Mouse (Mus musculus) embryonic stem cell, embryonic (primary cell): ENCODE data around the gene 2010111I01Rik.

ENCODE experiments used
- CTCF ChIA-PET, 4 experiments: fragments of 300-600 bp in 2 of 4; fragments of 350-600 bp in 2 of 4; sonication (Branson Sonifier 250); formaldehyde crosslinking; loops; one replicate each; lab custom pipeline; 2022; ENCODE audit warnings: inconsistent platforms in 2 of 4; lab: Charles Lee
- POLR2A ChIA-PET, 4 experiments: fragments of 300-600 bp in 2 of 4; fragments of 350-600 bp in 2 of 4; sonication (Branson Sonifier 250); formaldehyde crosslinking; loops; one replicate each; lab custom pipeline; 2022; ENCODE audit warnings: antibody characterized with exemption in 4 of 4, inconsistent platforms in 1 of 4; lab: Charles Lee

The 2010111I01Rik gene

DNA sequence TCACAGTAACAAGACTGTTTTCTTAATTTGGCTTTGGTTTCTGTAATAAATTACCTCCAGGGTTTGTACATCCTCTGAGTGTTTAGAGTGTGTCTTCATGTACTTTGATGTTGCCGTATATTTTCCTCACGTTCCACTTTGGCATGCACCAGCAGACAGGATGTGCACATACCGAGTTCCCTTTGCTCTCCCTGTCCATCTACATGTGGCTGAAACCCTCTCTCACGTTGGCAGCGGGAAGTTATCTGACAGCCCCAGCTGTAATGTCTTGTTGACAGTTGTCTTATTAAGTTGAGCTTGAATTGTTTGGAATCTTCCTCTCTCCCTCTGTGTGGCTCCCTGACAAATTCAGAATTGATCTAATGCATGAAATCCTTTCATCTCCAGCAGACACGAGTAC is 74.6 kb downstream of the 2010111I01Rik start:
- ChIA-PET POLR2A (no interaction called here), CTCF (interaction anchor here in 2 of 4 experiments (0.6 kb wide), 2 partner anchors 10 to 19 kb away, joined by 3 to 4 read pairs; no protein-coding TSS in a partner anchor)

DNA sequence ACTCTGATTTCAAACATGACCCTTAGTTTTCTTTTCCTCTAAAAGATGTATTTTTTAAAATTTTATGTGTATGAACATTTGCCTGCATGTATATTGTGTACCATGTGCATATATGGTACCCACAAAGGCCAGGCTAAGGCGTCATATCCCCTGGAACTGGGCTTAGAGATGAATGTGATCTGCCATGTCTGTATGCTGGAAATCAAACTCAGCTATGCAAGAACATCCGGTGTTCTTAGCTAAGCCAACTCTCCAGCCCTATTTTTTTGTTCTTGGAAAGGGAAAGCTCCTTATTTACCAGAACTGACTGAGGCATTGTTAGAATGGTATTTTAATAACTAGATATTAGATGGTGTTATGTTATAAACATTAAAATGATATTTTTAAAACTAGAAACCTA is 75.2 kb downstream of the 2010111I01Rik start:
- ChIA-PET CTCF (interaction anchor here in 1 of 4 experiments (0.6 kb wide), 1 partner anchor 11 kb away, joined by 3 read pairs; no protein-coding TSS in a partner anchor), POLR2A (no interaction called here)

DNA sequence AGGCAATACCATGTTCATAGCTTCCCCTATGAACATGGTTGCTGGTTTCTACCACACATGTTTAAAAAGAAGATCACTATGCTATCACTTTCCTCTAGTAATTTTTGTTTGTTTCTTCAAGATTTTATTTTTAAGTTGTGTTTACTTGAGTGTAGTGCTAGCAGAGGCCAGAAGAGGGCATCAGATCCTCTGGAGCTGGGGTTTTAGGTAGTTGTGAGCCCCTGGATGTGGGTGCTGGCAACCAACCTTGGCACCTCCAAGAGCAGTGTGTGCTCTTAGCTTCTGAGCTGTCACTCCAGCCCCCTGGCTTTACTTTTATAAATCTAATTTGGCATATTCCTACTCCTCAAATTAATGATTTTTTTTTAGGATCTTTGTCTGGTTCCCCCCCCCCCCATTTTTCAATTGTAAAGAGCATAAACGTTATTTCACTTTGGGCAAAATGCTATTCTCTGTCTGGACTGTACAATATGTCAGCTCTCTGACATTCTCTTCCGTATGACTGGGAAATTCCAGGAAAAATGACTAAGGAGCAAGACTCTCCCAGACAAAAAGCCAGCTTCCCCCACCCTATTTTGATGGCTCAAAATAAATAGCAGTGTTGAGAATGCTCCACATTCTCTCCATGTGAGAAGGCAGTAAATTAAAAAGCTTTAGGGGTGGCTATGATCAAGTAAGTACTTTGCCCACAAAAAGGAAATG is 81.0 kb downstream of the 2010111I01Rik start:
- CTCF ChIA-PET, result interaction anchor here (0.6 to 2.3 kb wide), 17 partner anchors 49 to 472 kb away, joined by 3 to 10 read pairs (median 4); no protein-coding TSS in a partner anchor

DNA sequence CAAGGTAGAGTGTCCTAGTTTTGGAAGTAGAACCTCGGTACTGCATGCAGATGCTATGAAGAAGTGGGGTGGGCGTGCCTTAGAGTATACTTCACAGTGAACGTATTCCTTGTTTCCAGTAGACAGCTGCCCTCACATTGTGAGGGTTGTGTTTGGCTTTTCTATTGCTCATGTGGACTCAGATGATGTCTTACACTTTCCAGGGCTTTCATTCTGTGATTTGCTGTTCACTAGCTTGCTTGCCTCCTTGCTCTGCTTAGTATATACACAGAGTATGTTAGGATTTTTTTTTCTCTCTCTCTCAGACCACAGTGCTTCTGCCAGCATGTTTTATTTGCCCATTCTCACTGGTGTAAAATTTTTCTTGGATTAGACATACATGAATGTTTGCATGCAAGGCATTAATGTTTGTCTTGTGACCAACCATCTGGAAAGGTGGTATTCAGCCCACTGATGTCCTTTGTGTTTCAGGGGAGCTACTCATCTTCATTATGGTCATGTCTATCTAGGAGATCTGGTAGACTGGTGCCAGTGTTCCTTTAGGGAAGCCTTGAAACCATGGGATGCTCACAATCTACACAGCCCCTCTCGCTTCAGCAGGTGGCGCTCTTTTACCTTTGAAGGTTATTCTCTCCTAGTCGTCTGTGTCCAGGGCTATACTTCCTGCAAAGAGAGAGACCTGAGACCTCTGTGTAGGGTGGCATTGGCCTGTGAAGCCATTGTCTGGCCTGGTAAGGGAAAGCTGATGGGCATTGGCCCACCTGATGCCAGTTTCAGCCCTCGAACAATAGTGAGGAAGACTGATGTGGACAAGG is 81.7 kb downstream of the 2010111I01Rik start:
- ChIA-PET CTCF (interaction anchor here (0.6 to 3.0 kb wide), 16 partner anchors 48 to 472 kb away, joined by 3 to 13 read pairs (median 4); no protein-coding TSS in a partner anchor), POLR2A (interaction anchor here in 2 of 4 experiments (0.6 to 2.2 kb wide), 4 partner anchors 194 to 283 kb away, joined by 3 to 9 read pairs (median 4); no protein-coding TSS in a partner anchor)

More for the DNA sequence above, 81.0 kb downstream of the 2010111I01Rik start:
- POLR2A ChIA-PET, result interaction anchor here in 2 of 4 experiments (0.6 to 2.2 kb wide), 5 partner anchors 9 to 248 kb away, joined by 3 to 9 read pairs (median 3); no protein-coding TSS in a partner anchor

DNA sequence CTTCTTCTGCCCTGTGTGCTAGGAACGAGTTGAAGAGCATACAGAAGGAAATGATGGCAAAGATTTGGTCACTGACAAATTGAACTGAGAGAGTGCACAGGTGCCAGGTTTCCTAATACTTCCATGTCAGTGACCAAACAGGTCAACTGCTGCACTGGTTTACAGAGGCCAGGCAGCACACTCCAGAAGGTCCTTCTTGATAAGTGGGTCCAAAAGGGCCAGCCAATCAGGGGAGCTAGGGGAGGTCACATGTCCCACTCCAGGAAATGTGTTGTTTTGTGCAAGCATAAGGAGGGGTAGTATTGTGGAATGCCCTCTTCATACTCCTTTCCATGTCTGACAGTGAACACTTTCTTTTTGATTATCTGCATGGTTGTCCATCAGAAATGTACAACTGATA is 99.0 kb downstream of the 2010111I01Rik start:
- POLR2A ChIA-PET, result no interaction called here
- CTCF ChIA-PET, result no interaction called here

DNA sequence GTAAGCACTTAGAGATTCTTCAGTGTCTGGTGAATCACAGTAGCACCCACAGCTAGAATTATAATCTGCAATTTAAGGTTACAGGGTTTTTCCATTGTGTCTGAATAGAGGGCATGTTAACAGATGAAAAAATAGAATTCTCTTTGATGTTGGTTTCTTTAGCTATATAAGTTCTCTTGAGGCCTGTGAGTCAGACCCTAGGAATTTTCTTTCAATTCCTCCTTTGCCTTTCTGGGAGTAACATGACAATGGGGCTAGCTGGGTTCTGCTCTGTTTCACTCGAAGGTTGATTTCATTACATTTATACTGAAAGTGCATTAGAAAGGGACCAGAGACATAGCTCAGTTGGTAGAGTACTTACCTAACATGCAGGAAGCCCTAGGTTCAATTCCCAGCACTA is 101.9 kb downstream of the 2010111I01Rik start:
- ChIA-PET POLR2A (interaction anchor here in 1 of 4 experiments (1.6 kb wide), 1 partner anchor 28 kb away, joined by 4 read pairs; no protein-coding TSS in a partner anchor), CTCF (interaction anchor here in 1 of 4 experiments (0.5 to 0.6 kb wide), 2 partner anchors 19 to 109 kb away, joined by 3 to 8 read pairs; no protein-coding TSS in a partner anchor)

DNA sequence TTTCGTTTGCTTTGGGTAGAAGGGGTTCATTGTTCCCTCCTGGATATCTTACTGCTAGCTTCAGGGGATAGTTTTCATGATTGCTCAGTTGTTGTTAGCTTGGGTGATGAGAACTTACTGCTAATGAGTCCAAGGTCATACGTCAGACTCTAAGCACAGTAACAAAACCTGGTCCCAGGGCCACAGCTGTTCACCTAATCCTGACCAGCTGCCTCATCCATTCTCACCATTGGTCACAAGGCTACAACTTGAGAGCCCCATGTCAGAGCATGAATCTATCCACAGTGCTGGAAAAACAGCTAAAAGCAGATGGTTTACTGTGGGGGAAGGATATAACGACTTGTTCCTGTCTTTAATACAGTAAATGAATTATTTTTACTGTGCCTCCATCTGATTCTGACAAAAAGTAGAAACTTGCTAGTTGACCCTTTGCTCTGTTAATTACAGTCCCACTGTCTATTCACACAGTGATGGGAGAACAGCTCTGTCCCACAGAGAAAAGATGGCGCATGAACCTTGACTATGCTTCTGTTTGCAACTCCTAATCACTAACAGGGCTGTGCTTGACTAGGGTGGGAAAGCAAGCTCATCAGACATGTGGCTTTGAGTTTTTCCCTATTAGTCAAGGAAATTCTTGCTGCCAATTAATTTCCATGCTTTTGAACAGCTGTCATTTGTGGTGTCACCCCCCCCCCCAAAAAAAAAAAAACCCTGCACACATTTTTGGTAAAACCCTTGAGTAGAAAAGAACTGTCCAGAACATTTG is 103.9 kb downstream of the 2010111I01Rik start:
- CTCF ChIA-PET, result interaction anchor here in 1 of 4 experiments (1.0 kb wide), 1 partner anchor 263 kb away, joined by 3 read pairs; no protein-coding TSS in a partner anchor
- POLR2A ChIA-PET, result interaction anchor here in 1 of 4 experiments (0.7 kb wide), 1 partner anchor 157 kb away, joined by 3 read pairs; no protein-coding TSS in a partner anchor

DNA sequence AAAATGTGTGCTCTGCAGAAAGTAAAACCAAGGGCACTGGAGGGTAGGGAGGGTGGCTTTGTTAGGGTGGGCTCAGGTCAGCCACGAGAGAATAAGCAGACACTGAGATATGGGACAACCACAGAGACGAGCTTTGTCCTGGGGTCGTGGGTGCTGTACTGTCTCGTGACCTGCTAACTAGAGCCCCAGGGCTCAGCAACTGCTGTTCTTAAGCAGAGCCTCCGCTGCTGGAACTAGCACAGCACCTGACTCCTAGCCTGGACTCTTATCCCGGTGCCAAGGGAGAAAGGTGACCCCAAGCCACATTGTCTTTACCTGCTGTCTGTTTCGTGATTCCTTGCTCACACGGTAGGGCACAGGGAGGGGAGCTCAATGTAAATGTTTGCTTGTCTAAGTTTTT is 107.2 kb downstream of the 2010111I01Rik start:
- ChIA-PET POLR2A (interaction anchor here in 3 of 4 experiments (0.8 to 2.0 kb wide), 7 partner anchors 9 to 359 kb away, joined by 3 to 9 read pairs (median 3); no protein-coding TSS in a partner anchor), CTCF (interaction anchor here in 2 of 4 experiments (0.6 to 0.7 kb wide), 2 partner anchors 23 to 1029 kb away, joined by 3 read pairs; no protein-coding TSS in a partner anchor)

DNA sequence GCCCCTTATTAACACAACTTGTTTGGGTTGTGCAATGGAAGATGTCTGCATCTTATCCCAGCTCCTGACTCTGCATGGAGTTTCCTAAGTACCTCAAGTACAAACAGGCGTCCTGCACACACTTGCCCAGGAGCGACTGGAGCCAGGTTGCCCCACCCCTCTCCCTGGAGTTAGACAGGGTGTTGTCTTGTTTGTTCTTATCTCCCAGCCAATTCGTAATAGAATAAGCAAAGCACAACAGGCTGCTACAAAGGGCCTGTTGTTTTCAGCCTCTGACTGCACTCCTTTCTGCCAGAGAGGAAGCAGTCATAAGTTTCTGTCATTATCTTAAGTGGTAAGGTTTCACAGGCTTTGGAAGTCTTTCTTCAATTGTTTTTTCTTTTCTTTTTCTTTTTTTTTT is 107.7 kb downstream of the 2010111I01Rik start:
- POLR2A ChIA-PET, result interaction anchor here in 3 of 4 experiments (0.6 to 2.0 kb wide), 7 partner anchors 8 to 979 kb away, joined by 3 to 9 read pairs (median 4); no protein-coding TSS in a partner anchor
- CTCF ChIA-PET, result interaction anchor here in 2 of 4 experiments (0.6 to 0.7 kb wide), 2 partner anchors 22 to 1029 kb away, joined by 3 read pairs; no protein-coding TSS in a partner anchor

DNA sequence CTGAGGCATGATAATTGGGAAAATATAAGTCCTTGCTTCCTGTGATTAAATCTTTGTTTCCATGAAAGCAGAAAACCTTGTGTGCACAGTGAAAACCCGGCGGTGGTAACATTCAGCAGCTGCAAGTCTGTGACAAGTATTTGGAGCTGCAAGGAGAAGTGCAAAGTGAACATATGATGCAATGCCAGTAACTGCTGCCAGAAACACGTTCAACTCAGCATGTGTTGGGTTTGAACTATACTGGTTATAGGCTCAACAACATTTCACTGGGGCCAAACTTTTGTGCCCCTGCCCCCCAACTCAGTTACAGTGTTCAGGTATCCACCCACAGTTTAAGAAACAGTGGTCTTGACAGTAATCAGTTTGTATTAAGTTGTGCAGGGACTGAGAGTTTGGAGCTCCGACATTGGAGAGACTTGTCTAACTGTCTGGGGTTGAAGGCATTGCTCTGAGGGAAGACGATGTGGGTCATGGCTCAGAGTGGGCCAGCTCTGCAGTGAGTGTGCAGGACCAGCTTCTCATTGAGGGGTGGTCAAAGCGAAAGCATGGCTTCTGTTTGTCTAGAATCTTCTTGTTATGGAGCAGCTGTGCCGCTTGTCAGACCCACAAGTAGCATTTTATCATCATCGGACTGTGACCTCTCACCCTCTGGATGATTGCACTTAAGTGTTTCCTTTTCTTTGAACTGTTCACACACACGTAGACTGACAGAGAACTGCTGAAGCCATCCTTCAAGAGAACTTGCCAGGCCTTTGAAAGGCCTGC is 109.4 kb downstream of the 2010111I01Rik start:
- ChIA-PET CTCF (interaction anchor here in 1 of 4 experiments (0.6 kb wide), 1 partner anchor 36 kb away, joined by 3 read pairs; no protein-coding TSS in a partner anchor), POLR2A (interaction anchor here in 1 of 4 experiments (0.6 kb wide), 1 partner anchor 213 kb away, joined by 5 read pairs; no protein-coding TSS in a partner anchor)

DNA sequence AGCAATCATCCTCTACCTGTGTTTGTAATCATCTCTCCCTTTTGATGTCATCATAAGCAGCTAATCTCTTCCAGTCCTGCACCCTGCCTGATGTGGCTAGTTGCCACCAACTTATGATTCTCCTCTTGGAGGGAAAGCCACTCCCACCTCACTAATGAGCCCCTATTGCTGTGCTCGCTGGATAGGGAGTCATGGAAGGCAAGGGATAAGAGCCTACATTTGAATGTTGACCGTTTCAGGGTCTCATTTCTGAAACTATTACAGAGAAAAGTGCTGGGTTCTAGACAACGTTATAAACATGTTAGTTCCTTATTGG is 109.9 kb downstream of the 2010111I01Rik start:
- POLR2A ChIA-PET, result no interaction called here

DNA sequence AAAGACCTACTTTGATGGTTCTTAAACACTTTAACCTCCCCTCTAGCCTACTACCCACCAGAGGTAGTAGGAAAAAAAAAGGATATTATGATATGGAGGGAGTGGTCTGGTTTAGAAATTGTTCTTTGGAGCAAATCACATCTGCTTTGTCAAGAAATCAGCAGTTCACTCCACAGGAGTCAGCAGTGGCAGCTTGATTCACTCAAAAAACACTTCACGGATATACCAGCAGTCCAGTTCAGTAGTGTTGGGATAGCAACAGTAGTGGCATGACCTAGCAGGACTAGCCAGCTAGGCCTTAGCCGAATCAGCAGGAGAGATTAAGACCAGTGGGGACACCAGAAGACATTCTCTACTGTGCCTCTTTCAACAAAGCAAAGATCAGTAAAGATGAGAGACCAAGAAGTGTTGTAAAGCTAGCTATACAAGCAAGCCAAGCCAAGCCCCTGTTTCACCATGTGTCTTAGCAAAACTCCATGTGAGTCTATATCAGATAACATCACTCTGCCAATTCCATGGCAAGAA is 110.7 kb downstream of the 2010111I01Rik start:
- ChIA-PET CTCF (no interaction called here), POLR2A (no interaction called here)

More for the DNA sequence above, 109.9 kb downstream of the 2010111I01Rik start:
- CTCF ChIA-PET, result no interaction called here

DNA sequence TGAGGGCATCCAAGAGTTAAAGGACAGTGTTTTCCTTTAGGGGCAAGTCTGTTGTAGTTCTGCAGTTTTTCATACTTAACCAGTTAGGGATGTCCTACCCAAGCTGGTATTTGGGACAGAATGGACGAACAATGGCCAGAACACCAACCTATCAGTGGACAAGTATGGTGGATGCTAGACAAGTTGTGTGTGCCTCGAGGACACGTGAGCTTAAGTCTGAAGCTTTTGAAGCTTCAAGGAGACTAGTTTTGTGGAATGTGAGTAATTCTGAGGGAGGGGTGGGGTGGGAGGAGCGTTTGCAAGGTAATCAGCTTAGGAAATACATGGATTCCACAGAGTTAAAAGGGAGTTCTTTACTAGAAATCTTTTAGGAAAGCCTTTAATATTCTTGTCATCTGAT is 115.5 kb downstream of the 2010111I01Rik start:
- ChIA-PET POLR2A (interaction anchor here in 2 of 4 experiments (0.6 to 1.1 kb wide), 5 partner anchors 8 to 152 kb away, joined by 4 to 5 read pairs (median 4); no protein-coding TSS in a partner anchor), CTCF (interaction anchor here in 2 of 4 experiments (0.7 to 0.9 kb wide), 2 partner anchors 14 to 1019 kb away, joined by 4 to 5 read pairs; no protein-coding TSS in a partner anchor)

DNA sequence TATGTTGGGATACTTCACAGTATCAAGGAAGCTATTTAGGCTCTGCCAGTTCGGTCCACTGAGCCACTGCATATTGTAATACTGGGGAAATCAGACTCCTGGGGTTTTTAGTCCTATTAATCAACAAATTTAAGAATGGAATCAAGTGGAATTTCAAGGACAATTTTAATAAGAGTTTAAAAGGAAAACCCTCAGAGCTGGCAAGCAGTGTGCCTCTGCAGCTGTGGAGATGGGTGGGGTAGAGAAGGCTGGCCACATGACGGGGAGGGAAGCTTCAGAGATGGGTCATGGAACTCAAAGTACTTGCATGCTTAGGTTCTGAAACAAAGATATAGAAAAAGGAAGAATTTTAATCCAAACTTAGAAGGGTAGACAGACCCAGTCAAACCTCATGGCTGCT is 116.1 kb downstream of the 2010111I01Rik start:
- CTCF ChIA-PET, result interaction anchor here in 1 of 4 experiments (0.9 kb wide), 1 partner anchor 13 kb away, joined by 4 read pairs; no protein-coding TSS in a partner anchor
- POLR2A ChIA-PET, result interaction anchor here in 2 of 4 experiments (1.1 to 1.4 kb wide), 3 partner anchors 9 to 14 kb away, joined by 4 to 5 read pairs (median 4); no protein-coding TSS in a partner anchor

DNA sequence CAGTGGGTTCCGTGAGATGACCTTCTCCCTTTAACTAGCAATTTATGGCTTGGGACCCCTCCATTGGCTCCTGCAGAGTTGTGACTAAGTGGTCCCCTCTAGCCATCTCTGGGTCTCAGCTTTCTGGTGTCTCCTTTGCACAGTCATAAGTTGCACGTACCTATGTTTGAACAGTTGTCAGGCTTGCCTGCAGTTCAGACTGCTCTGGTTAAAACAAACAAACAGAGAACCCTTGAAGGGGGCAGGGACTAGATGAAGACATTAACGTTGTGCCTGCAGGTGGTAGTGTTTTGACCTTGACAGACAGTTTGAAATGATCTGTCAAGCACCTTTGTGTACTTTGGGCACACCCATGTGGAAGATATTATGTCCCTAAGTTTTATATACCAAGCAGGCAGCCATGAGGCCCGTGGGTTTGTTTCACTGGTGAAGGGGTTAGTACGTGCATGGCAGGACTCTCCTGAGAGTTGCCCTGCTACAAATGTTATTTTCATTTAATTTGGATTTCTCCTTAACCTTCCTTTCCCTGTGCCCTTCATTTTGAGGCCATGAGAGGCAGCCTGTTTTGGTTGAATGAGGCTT is 118.0 kb downstream of the 2010111I01Rik start:
- ChIA-PET CTCF (interaction anchor here in 1 of 4 experiments (0.6 kb wide), 1 partner anchor 948 kb away, joined by 3 read pairs; no protein-coding TSS in a partner anchor), POLR2A (interaction anchor here in 2 of 4 experiments (0.8 to 1.1 kb wide), 3 partner anchors 11 to 12 kb away, joined by 3 to 4 read pairs (median 3); no protein-coding TSS in a partner anchor)

DNA sequence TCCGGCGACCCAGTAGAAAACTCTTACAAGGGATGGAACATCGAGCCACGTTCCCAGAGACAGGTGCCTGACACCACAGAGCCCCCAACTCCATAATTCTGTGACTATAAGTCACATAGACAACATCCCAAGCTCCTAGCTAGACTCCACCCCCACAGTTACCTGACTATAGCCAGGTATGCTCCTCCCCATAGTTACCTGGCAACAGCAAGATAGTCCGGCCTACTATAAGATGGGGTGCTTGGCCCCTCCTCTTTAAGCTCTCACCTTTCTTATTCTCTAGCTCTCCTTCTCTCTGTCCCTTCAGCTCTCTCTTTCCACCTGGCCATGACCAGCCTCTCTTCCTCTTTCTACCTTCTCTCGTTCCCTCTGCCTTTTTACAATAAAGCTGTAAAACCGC is 118.4 kb downstream of the 2010111I01Rik start:
- ChIA-PET CTCF (interaction anchor here in 1 of 4 experiments (0.6 kb wide), 1 partner anchor 947 kb away, joined by 3 read pairs; no protein-coding TSS in a partner anchor), POLR2A (interaction anchor here in 2 of 4 experiments (0.9 to 1.1 kb wide), 2 partner anchors 11 to 12 kb away, joined by 3 to 4 read pairs; no protein-coding TSS in a partner anchor)
